ENCODE assay signal across 8 mouse cellular contexts in genomic region chr13:108157732-108158464, GRCm38 (mm10). TPM values are rescaled to one million over a fixed set of nuclear protein-coding genes. Genes with fewer than 3 reads are reported as not detected.
A peak's percentile ranks its signal among the peaks of the same experiment; 100 is the strongest.
DNase-seq lines count a peak whose midpoint lies in the region; ATAC-seq and TF ChIP-seq lines count a peak whose summit lies in the region.

No protein-coding gene starts in this region.

- H3K27me3 ChIP-seq in heart, embryonic 11.5 days (ENCODE audit: control insufficient read depth, insufficient read depth, low read length): no peaks in the 10 kb centered on the region
- H3K27me3 ChIP-seq in E14TG2a.4 (ENCODE audit: insufficient read depth, low read length): no peaks in the 10 kb centered on the region
- no peaks in the 10 kb centered on the region for H3K27me3 ChIP-seq in limb, embryonic 12.5 days
- H3K27me3 ChIP-seq in neural tube, embryonic 12.5 days (replicated peaks): no peaks in the 10 kb centered on the region

- no peaks in the 10 kb centered on the region for H3K9me3 ChIP-seq in heart, embryonic 11.5 days (replicated peaks; ENCODE audit: control insufficient read depth, low read length)
- H3K9me3 ChIP-seq in E14TG2a.4 (ENCODE audit: low read length): no peaks in the 10 kb centered on the region
- H3K9me3 ChIP-seq in limb, embryonic 12.5 days: no peaks in the 10 kb centered on the region
- H3K9me3 ChIP-seq in neural tube, embryonic 12.5 days: no peaks in the 10 kb centered on the region

- H3K4me1 ChIP-seq in heart, embryonic 11.5 days (ENCODE audit: control insufficient read depth, insufficient read depth, low read length): peaks cover 8% of the 10 kb centered on the region
- H3K4me1 ChIP-seq in E14TG2a.4 (replicated peaks; ENCODE audit: low read depth, low read length): peaks cover 29% of the 10 kb centered on the region
- H3K4me1 ChIP-seq in embryonic fibroblast, embryonic 13.5 days (ENCODE audit: control insufficient read depth, insufficient read depth, low read length): no peaks in the 10 kb centered on the region; the same call in 1 of the 2 replicates
- peaks cover 14% of the 10 kb centered on the region for H3K4me1 ChIP-seq in limb, embryonic 12.5 days (replicated peaks)
- peaks cover 7% of the 10 kb centered on the region; the same call in 1 of the 2 replicates for H3K4me1 ChIP-seq in neural tube, embryonic 12.5 days

- DNase-seq in heart, adult 18-20 months: no peak
- no peak for DNase-seq in cerebellum, adult 8-10 months
- no peak for DNase-seq in layer of hippocampus, postnatal 10 days (ENCODE audit: low spot score in 2 of 2)

- no peak for TF ChIP-seq CTCF in E14TG2a.4 (conservative IDR thresholded peaks at IDR 0.05; ENCODE audit: low read length)
- TF ChIP-seq CTCF in embryonic fibroblast, embryonic 13.5 days (IDR thresholded peaks at IDR 0.05; ENCODE audit: borderline replicate concordance, insufficient read depth, low read length): no peak

- H3K4me2 ChIP-seq in heart, embryonic 11.5 days: peak overlapping the region; percentile 89
- H3K4me2 ChIP-seq in limb, embryonic 12.5 days: peak overlapping the region; percentile 86
- peak overlapping the region; percentile 75 for H3K4me2 ChIP-seq in neural tube, embryonic 12.5 days (replicated peaks)

- peak overlapping the region; percentile 97 for H3K4me3 ChIP-seq in heart, embryonic 11.5 days (ENCODE audit: low read depth, low read length)
- peak overlapping the region; percentile 97 for H3K4me3 ChIP-seq in E14TG2a.4 (replicated peaks; ENCODE audit: low read length)
- H3K4me3 ChIP-seq in embryonic fibroblast, embryonic 13.5 days (ENCODE audit: insufficient read depth, low read length): peak overlapping the region; percentile 75
- H3K4me3 ChIP-seq in limb, embryonic 12.5 days (replicated peaks): peak overlapping the region; percentile 79
- H3K4me3 ChIP-seq in neural tube, embryonic 12.5 days: peak overlapping the region; percentile 90

- no peak for TF ChIP-seq POLR2A in embryonic fibroblast, embryonic 13.5 days (IDR thresholded peaks at IDR 0.05; ENCODE audit: low read depth, low read length)

- no peak overlapping the region for H3K27ac ChIP-seq in heart, embryonic 11.5 days (ENCODE audit: low read depth, low read length)
- no peak overlapping the region for H3K27ac ChIP-seq in embryonic fibroblast, embryonic 13.5 days (ENCODE audit: insufficient read depth, low read length)
- peak overlapping the region; percentile 62; the same call in 1 of the 2 replicates for H3K27ac ChIP-seq in limb, embryonic 12.5 days
- no peak overlapping the region for H3K27ac ChIP-seq in neural tube, embryonic 12.5 days

- no peaks in the 10 kb centered on the region for H3K36me3 ChIP-seq in heart, embryonic 11.5 days (ENCODE audit: control insufficient read depth, insufficient read depth, low read length)
- H3K36me3 ChIP-seq in E14TG2a.4 (ENCODE audit: insufficient read depth, low read length): peaks cover 13% of the 10 kb centered on the region
- peaks cover 6% of the 10 kb centered on the region; the same call in 1 of the 2 replicates for H3K36me3 ChIP-seq in limb, embryonic 12.5 days
- peaks cover 6% of the 10 kb centered on the region; the same call in 1 of the 2 replicates for H3K36me3 ChIP-seq in neural tube, embryonic 12.5 days

- 3% methylated on average over 40 of the region's 42 CpGs for WGBS in heart, embryonic 11.5 days (ENCODE audit: insufficient replicate concordance)
- WGBS in limb, embryonic 12.5 days: 3% methylated on average over 41 of the region's 42 CpGs
- WGBS in neural tube, embryonic 12.5 days: 2% methylated on average over 41 of the region's 42 CpGs

- ATAC-seq in heart, embryonic 11.5 days (replicated peaks; ENCODE audit: insufficient number of reproducible peaks, low FRiP score, low TSS enrichment): peak; percentile 68
- ATAC-seq in limb, embryonic 12.5 days (ENCODE audit: insufficient number of reproducible peaks, insufficient read depth, low FRiP score, low TSS enrichment, low read depth): peak; percentile 33
- ATAC-seq in neural tube, embryonic 12.5 days (ENCODE audit: low FRiP score, low read depth): peak; percentile 74; the same call in 1 of the 2 replicates

- peak overlapping the region; percentile 75 for H3K9ac ChIP-seq in heart, embryonic 11.5 days (ENCODE audit: low read depth, low read length)
- H3K9ac ChIP-seq in limb, embryonic 12.5 days (replicated peaks): peak overlapping the region; percentile 77
- peak overlapping the region; percentile 71 for H3K9ac ChIP-seq in neural tube, embryonic 12.5 days

RNA-seq across cellular contexts. Expression of gene Ndufaf2, which starts 0.5 kb away (rescaled TPM):
- 64.1 and 65.3 TPM in 2 replicates for polyA plus RNA-seq in heart, embryonic 11.5 days (2014; fragmentation: Nextera tagmentation; extraction: Ambion mirVana)
- total RNA-seq in heart, adult 18-20 months (2021): 10 to 100 TPM; 25.8 to 30.4 TPM
- polyA plus RNA-seq in embryonic fibroblast, embryonic 13.5 days (2011; ENCODE audit: insufficient read length, low read depth, missing spikeins): 49.5 and 52.6 TPM in 2 replicates
- 94.2 and 98.5 TPM in 2 replicates for polyA plus RNA-seq in limb, embryonic 12.5 days (2016; fragmentation: Nextera tagmentation; extraction: Ambion mirVana)
- polyA plus RNA-seq in neural tube, embryonic 12.5 days (2016; fragmentation: Nextera tagmentation; extraction: Ambion mirVana): 69.8 and 79.0 TPM in 2 replicates
- 10 to 100 TPM; 25.9 to 26.4 TPM for total RNA-seq in layer of hippocampus, postnatal 10 days (2021)

RNA-seq across cellular contexts. Expression of gene Ercc8, which starts 0.6 kb away (rescaled TPM):
- 14.5 and 14.7 TPM in 2 replicates for polyA plus RNA-seq in heart, embryonic 11.5 days (2014; fragmentation: Nextera tagmentation; extraction: Ambion mirVana)
- 1 to 10 TPM; 4.9 to 6.1 TPM for total RNA-seq in heart, adult 18-20 months (2021)
- polyA plus RNA-seq in embryonic fibroblast, embryonic 13.5 days (2011; ENCODE audit: insufficient read length, low read depth, missing spikeins): 5.5 and 8.4 TPM in 2 replicates
- 22.5 and 22.8 TPM in 2 replicates for polyA plus RNA-seq in limb, embryonic 12.5 days (2016; fragmentation: Nextera tagmentation; extraction: Ambion mirVana)
- 23.4 and 24.0 TPM in 2 replicates for polyA plus RNA-seq in neural tube, embryonic 12.5 days (2016; fragmentation: Nextera tagmentation; extraction: Ambion mirVana)
- 10 to 100 TPM; 28.0 to 30.0 TPM for total RNA-seq in layer of hippocampus, postnatal 10 days (2021)

RNA-seq across cellular contexts. Expression of gene Elovl7, which starts 56.3 kb away (rescaled TPM):
- 0.96 and 1.5 TPM in 2 replicates for polyA plus RNA-seq in heart, embryonic 11.5 days (2014; fragmentation: Nextera tagmentation; extraction: Ambion mirVana)
- under 1 TPM; 0.15 to 0.26 TPM for total RNA-seq in heart, adult 18-20 months (2021)
- 1.2 and 1.5 TPM in 2 replicates for polyA plus RNA-seq in embryonic fibroblast, embryonic 13.5 days (2011; ENCODE audit: insufficient read length, low read depth, missing spikeins)
- 0.98 and 1.3 TPM in 2 replicates for polyA plus RNA-seq in limb, embryonic 12.5 days (2016; fragmentation: Nextera tagmentation; extraction: Ambion mirVana)
- 1.2 and 1.5 TPM in 2 replicates for polyA plus RNA-seq in neural tube, embryonic 12.5 days (2016; fragmentation: Nextera tagmentation; extraction: Ambion mirVana)
- total RNA-seq in layer of hippocampus, postnatal 10 days (2021): 1 to 10 TPM; 5.0 to 6.5 TPM
